Mouse (Mus musculus): Measurements from ENCODE around the gene Ror1. TPM values are rescaled to one million over a fixed set of nuclear protein-coding genes. Genes with fewer than 3 reads are reported as not detected.

Ror1 gene
- polyA plus RNA-seq, 1 experiment from 2014 or later = 13.0 TPM

GRCm38 (mm10) chr4:100196255-100196793 lies 100.7 kb downstream of the Ror1 start:
- Histone ChIP-seq H3K4me3 (ENCODE audit: low read depth, low read length) (no peak overlapping the region), H3K9me3 (ENCODE audit: control insufficient read depth, low read depth, low read length) (no peaks in the 10 kb centered on the region), H3K4me2 (replicated peaks; ENCODE audit: low read depth, low read length) (no peak overlapping the region), H3K27ac (ENCODE audit: low read length) (no peak overlapping the region), H3K27me3 (ENCODE audit: control insufficient read depth, insufficient read depth, low read length) (no peaks in the 10 kb centered on the region), H3K4me1 (ENCODE audit: control insufficient read depth, insufficient read depth, low read length) (peaks cover 7% of the 10 kb centered on the region; the same call in 1 of the 2 replicates), H3K36me3 (ENCODE audit: control insufficient read depth, insufficient read depth, low read length) (no peaks in the 10 kb centered on the region), H3K9ac (replicated peaks; ENCODE audit: low read depth, low read length) (no peak overlapping the region)
- ATAC-seq (ENCODE audit: insufficient number of reproducible peaks, insufficient read depth, low FRiP score, low read depth) = no peak
- 71% methylated on average over 5 of the region's 5 CpGs for WGBS

- ATAC-seq (ENCODE audit: insufficient number of reproducible peaks, insufficient read depth, low FRiP score, low read depth) = no peak
- no peaks in the 10 kb centered on the region for H3K36me3 ChIP-seq (ENCODE audit: control insufficient read depth, insufficient read depth, low read length)
- H3K4me1 ChIP-seq (ENCODE audit: control insufficient read depth, insufficient read depth, low read length) = peaks cover 7% of the 10 kb centered on the region; the same call in 1 of the 2 replicates
- H3K9ac ChIP-seq (replicated peaks; ENCODE audit: low read depth, low read length) = no peak overlapping the region
- H3K27ac ChIP-seq (ENCODE audit: low read length) = no peak overlapping the region
- no peaks in the 10 kb centered on the region for H3K9me3 ChIP-seq (ENCODE audit: control insufficient read depth, low read depth, low read length)
- no peaks in the 10 kb centered on the region for H3K27me3 ChIP-seq (ENCODE audit: control insufficient read depth, insufficient read depth, low read length)
- 49% methylated on average over 2 of the region's 2 CpGs for WGBS
- H3K4me2 ChIP-seq (replicated peaks; ENCODE audit: low read depth, low read length) = no peak overlapping the region
- no peak overlapping the region for H3K4me3 ChIP-seq (ENCODE audit: low read depth, low read length)
Measured at GRCm38 (mm10) chr4:100198275-100198674, 102.7 kb downstream of the Ror1 start.

GRCm38 (mm10) chr4:100201322-100201721 lies 105.7 kb downstream of the Ror1 start:
- no peaks in the 10 kb centered on the region for H3K27me3 ChIP-seq (ENCODE audit: control insufficient read depth, insufficient read depth, low read length)
- no peak overlapping the region for H3K4me2 ChIP-seq (replicated peaks; ENCODE audit: low read depth, low read length)
- peaks cover 7% of the 10 kb centered on the region; the same call in 1 of the 2 replicates for H3K4me1 ChIP-seq (ENCODE audit: control insufficient read depth, insufficient read depth, low read length)
- H3K9me3 ChIP-seq (ENCODE audit: control insufficient read depth, low read depth, low read length) = no peaks in the 10 kb centered on the region
- 28% methylated on average over 2 of the region's 2 CpGs for WGBS
- no peak overlapping the region for H3K27ac ChIP-seq (ENCODE audit: low read length)
- H3K4me3 ChIP-seq (ENCODE audit: low read depth, low read length) = no peak overlapping the region
- H3K36me3 ChIP-seq (ENCODE audit: control insufficient read depth, insufficient read depth, low read length) = no peaks in the 10 kb centered on the region
- H3K9ac ChIP-seq (replicated peaks; ENCODE audit: low read depth, low read length) = no peak overlapping the region
- no peak for ATAC-seq (ENCODE audit: insufficient number of reproducible peaks, insufficient read depth, low FRiP score, low read depth)

- ATAC-seq (ENCODE audit: insufficient number of reproducible peaks, insufficient read depth, low FRiP score, low read depth) = no peak
- Histone ChIP-seq H3K27ac (ENCODE audit: low read length) (no peak overlapping the region), H3K9ac (replicated peaks; ENCODE audit: low read depth, low read length) (no peak overlapping the region), H3K27me3 (ENCODE audit: control insufficient read depth, insufficient read depth, low read length) (no peaks in the 10 kb centered on the region), H3K4me3 (ENCODE audit: low read depth, low read length) (no peak overlapping the region), H3K4me1 (ENCODE audit: control insufficient read depth, insufficient read depth, low read length) (no peaks in the 10 kb centered on the region), H3K36me3 (ENCODE audit: control insufficient read depth, insufficient read depth, low read length) (no peaks in the 10 kb centered on the region), H3K4me2 (replicated peaks; ENCODE audit: low read depth, low read length) (no peak overlapping the region), H3K9me3 (ENCODE audit: control insufficient read depth, low read depth, low read length) (no peaks in the 10 kb centered on the region)
- 56% methylated on average over 5 of the region's 5 CpGs for WGBS
Measured at GRCm38 (mm10) chr4:100203066-100203465, 107.5 kb downstream of the Ror1 start.

- whole genome bisulfite sequencing = 86% methylated on average over 5 of the region's 5 CpGs
- Histone ChIP-seq H3K36me3 (ENCODE audit: control insufficient read depth, insufficient read depth, low read length) (no peaks in the 10 kb centered on the region), H3K27ac (ENCODE audit: low read length) (no peak overlapping the region), H3K9ac (replicated peaks; ENCODE audit: low read depth, low read length) (no peak overlapping the region), H3K4me2 (replicated peaks; ENCODE audit: low read depth, low read length) (no peak overlapping the region), H3K27me3 (ENCODE audit: control insufficient read depth, insufficient read depth, low read length) (no peaks in the 10 kb centered on the region), H3K4me1 (ENCODE audit: control insufficient read depth, insufficient read depth, low read length) (no peaks in the 10 kb centered on the region), H3K9me3 (ENCODE audit: control insufficient read depth, low read depth, low read length) (no peaks in the 10 kb centered on the region), H3K4me3 (ENCODE audit: low read depth, low read length) (no peak overlapping the region)
- 0 out of 2 replicates have a peak, but pooled peaks have one; percentile 33 for ATAC-seq (ENCODE audit: insufficient number of reproducible peaks, insufficient read depth, low FRiP score, low read depth)
Measured at GRCm38 (mm10) chr4:100203688-100204087, 108.1 kb downstream of the Ror1 start.

GRCm38 (mm10) chr4:100204381-100204780 lies 108.8 kb downstream of the Ror1 start:
- no peak overlapping the region for H3K4me3 ChIP-seq (ENCODE audit: low read depth, low read length)
- H3K9me3 ChIP-seq (ENCODE audit: control insufficient read depth, low read depth, low read length) = no peaks in the 10 kb centered on the region
- H3K27ac ChIP-seq (ENCODE audit: low read length) = no peak overlapping the region
- no peak for ATAC-seq (ENCODE audit: insufficient number of reproducible peaks, insufficient read depth, low FRiP score, low read depth)
- no peaks in the 10 kb centered on the region for H3K4me1 ChIP-seq (ENCODE audit: control insufficient read depth, insufficient read depth, low read length)
- H3K27me3 ChIP-seq (ENCODE audit: control insufficient read depth, insufficient read depth, low read length) = no peaks in the 10 kb centered on the region
- WGBS = 61% methylated on average over 12 of the region's 12 CpGs
- H3K4me2 ChIP-seq (replicated peaks; ENCODE audit: low read depth, low read length) = no peak overlapping the region
- no peak overlapping the region for H3K9ac ChIP-seq (replicated peaks; ENCODE audit: low read depth, low read length)
- no peaks in the 10 kb centered on the region for H3K36me3 ChIP-seq (ENCODE audit: control insufficient read depth, insufficient read depth, low read length)

GRCm38 (mm10) chr4:100208081-100208480 lies 112.5 kb downstream of the Ror1 start:
- H3K4me3 ChIP-seq (ENCODE audit: low read depth, low read length) = no peak overlapping the region
- H3K4me2 ChIP-seq (replicated peaks; ENCODE audit: low read depth, low read length) = no peak overlapping the region
- 45% methylated on average over 4 of the region's 4 CpGs for WGBS
- no peak overlapping the region for H3K27ac ChIP-seq (ENCODE audit: low read length)
- no peak overlapping the region for H3K9ac ChIP-seq (replicated peaks; ENCODE audit: low read depth, low read length)
- H3K4me1 ChIP-seq (ENCODE audit: control insufficient read depth, insufficient read depth, low read length) = no peaks in the 10 kb centered on the region
- no peaks in the 10 kb centered on the region for H3K36me3 ChIP-seq (ENCODE audit: control insufficient read depth, insufficient read depth, low read length)
- no peaks in the 10 kb centered on the region for H3K9me3 ChIP-seq (ENCODE audit: control insufficient read depth, low read depth, low read length)
- no peak for ATAC-seq (ENCODE audit: insufficient number of reproducible peaks, insufficient read depth, low FRiP score, low read depth)
- no peaks in the 10 kb centered on the region for H3K27me3 ChIP-seq (ENCODE audit: control insufficient read depth, insufficient read depth, low read length)

GRCm38 (mm10) chr4:100209106-100209505 lies 113.5 kb downstream of the Ror1 start:
- 75% methylated on average over 4 of the region's 4 CpGs for WGBS
- no peak overlapping the region for H3K4me2 ChIP-seq (replicated peaks; ENCODE audit: low read depth, low read length)
- H3K9me3 ChIP-seq (ENCODE audit: control insufficient read depth, low read depth, low read length) = no peaks in the 10 kb centered on the region
- H3K4me3 ChIP-seq (ENCODE audit: low read depth, low read length) = no peak overlapping the region
- H3K36me3 ChIP-seq (ENCODE audit: control insufficient read depth, insufficient read depth, low read length) = no peaks in the 10 kb centered on the region
- peaks cover 1% of the 10 kb centered on the region; the same call in 1 of the 2 replicates for H3K4me1 ChIP-seq (ENCODE audit: control insufficient read depth, insufficient read depth, low read length)
- H3K27ac ChIP-seq (ENCODE audit: low read length) = no peak overlapping the region
- H3K9ac ChIP-seq (replicated peaks; ENCODE audit: low read depth, low read length) = no peak overlapping the region
- H3K27me3 ChIP-seq (ENCODE audit: control insufficient read depth, insufficient read depth, low read length) = no peaks in the 10 kb centered on the region
- ATAC-seq (ENCODE audit: insufficient number of reproducible peaks, insufficient read depth, low FRiP score, low read depth) = no peak

GRCm38 (mm10) chr4:100211331-100211730 lies 115.7 kb downstream of the Ror1 start:
- Histone ChIP-seq H3K9me3 (ENCODE audit: control insufficient read depth, low read depth, low read length) (no peaks in the 10 kb centered on the region), H3K4me1 (ENCODE audit: control insufficient read depth, insufficient read depth, low read length) (peaks cover 7% of the 10 kb centered on the region; the same call in 1 of the 2 replicates), H3K36me3 (ENCODE audit: control insufficient read depth, insufficient read depth, low read length) (no peaks in the 10 kb centered on the region), H3K4me2 (replicated peaks; ENCODE audit: low read depth, low read length) (no peak overlapping the region), H3K4me3 (ENCODE audit: low read depth, low read length) (no peak overlapping the region), H3K27me3 (ENCODE audit: control insufficient read depth, insufficient read depth, low read length) (no peaks in the 10 kb centered on the region), H3K27ac (ENCODE audit: low read length) (no peak overlapping the region), H3K9ac (replicated peaks; ENCODE audit: low read depth, low read length) (no peak overlapping the region)
- WGBS = 78% methylated on average over 4 of the region's 4 CpGs
- ATAC-seq (ENCODE audit: insufficient number of reproducible peaks, insufficient read depth, low FRiP score, low read depth) = no peak

Data from stomach, embryonic 14.5 days (tissue).